Mouse (Mus musculus) cerebellum, postnatal 25 days (tissue): ENCODE results near the gene Spag17.
"Not testable (repeated sequence)": the region's sequence is repeated elsewhere in the genome, so short reads cannot be mapped to it uniquely, and the experiment has no call there.

Experiments used
- DNase-seq, 2 experiments: peaks; one replicate each; pipeline ENCODE4 v3.0.0; 2021; ENCODE audit warnings: mixed read lengths in 2 of 2

Spag17 gene

GRCm38 (mm10) chr3:99885187-99885811 lies at the start of gene Spag17:
TSS of gene Spag17 (plus strand) at chr3:99885406.
- DNase-seq, result peak in 1 of 2 experiments; percentile 9

- DNase-seq, result no peak
Observed at GRCm38 (mm10) chr3:99842333-99842732, 42.9 kb upstream of the Spag17 start.

- no peak for DNase-seq
Observed at GRCm38 (mm10) chr3:99842808-99843207, 42.4 kb upstream of the Spag17 start.

GRCm38 (mm10) chr3:99843233-99843632 lies 42.0 kb upstream of the Spag17 start:
- DNase-seq, result no peak

GRCm38 (mm10) chr3:99850926-99851325 lies 34.3 kb upstream of the Spag17 start:
- no peak for DNase-seq

GRCm38 (mm10) chr3:99854595-99854994 lies 30.6 kb upstream of the Spag17 start:
- no peak for DNase-seq

GRCm38 (mm10) chr3:99858922-99859321 lies 26.3 kb upstream of the Spag17 start:
- peak in 1 of 2 experiments; percentile 6 for DNase-seq

- no peak for DNase-seq
Observed at GRCm38 (mm10) chr3:99864706-99865105, 20.5 kb upstream of the Spag17 start.

GRCm38 (mm10) chr3:99875137-99875536 lies 10.1 kb upstream of the Spag17 start:
- DNase-seq, result no peak

GRCm38 (mm10) chr3:99881498-99881897 lies 3.7 kb upstream of the Spag17 start:
- DNase-seq, result no peak

GRCm38 (mm10) chr3:99883988-99884564 lies 1.1 kb upstream of the Spag17 start:
- no peak for DNase-seq

- DNase-seq, result not testable (repeated sequence)
Observed at GRCm38 (mm10) chr3:99894741-99895140, 9.5 kb downstream of the Spag17 start.

- no peak for DNase-seq
Observed at GRCm38 (mm10) chr3:99913809-99914439, 28.7 kb downstream of the Spag17 start.

- no peak for DNase-seq
Observed at GRCm38 (mm10) chr3:99922944-99923343, 37.7 kb downstream of the Spag17 start.

- DNase-seq, result no peak
Observed at GRCm38 (mm10) chr3:99930920-99931620, 45.9 kb downstream of the Spag17 start.

- peak in 1 of 2 experiments; percentile 8 for DNase-seq
Observed at GRCm38 (mm10) chr3:99936159-99936558, 51.0 kb downstream of the Spag17 start.

GRCm38 (mm10) chr3:99938611-99939286 lies 53.5 kb downstream of the Spag17 start:
- DNase-seq, result peak; percentile 64 to 78

- no peak for DNase-seq
Observed at GRCm38 (mm10) chr3:99945171-99945570, 60.0 kb downstream of the Spag17 start.

- no peak for DNase-seq
Observed at GRCm38 (mm10) chr3:99954039-99954602, 68.9 kb downstream of the Spag17 start.

GRCm38 (mm10) chr3:99956517-99956916 lies 71.3 kb downstream of the Spag17 start:
- no peak for DNase-seq

GRCm38 (mm10) chr3:99959805-99960485 lies 74.7 kb downstream of the Spag17 start:
- DNase-seq, result no peak

- no peak for DNase-seq
Observed at GRCm38 (mm10) chr3:99964345-99964744, 79.1 kb downstream of the Spag17 start.
